Mouse (Mus musculus): ENCODE data around the gene Spata4.

DNA sequence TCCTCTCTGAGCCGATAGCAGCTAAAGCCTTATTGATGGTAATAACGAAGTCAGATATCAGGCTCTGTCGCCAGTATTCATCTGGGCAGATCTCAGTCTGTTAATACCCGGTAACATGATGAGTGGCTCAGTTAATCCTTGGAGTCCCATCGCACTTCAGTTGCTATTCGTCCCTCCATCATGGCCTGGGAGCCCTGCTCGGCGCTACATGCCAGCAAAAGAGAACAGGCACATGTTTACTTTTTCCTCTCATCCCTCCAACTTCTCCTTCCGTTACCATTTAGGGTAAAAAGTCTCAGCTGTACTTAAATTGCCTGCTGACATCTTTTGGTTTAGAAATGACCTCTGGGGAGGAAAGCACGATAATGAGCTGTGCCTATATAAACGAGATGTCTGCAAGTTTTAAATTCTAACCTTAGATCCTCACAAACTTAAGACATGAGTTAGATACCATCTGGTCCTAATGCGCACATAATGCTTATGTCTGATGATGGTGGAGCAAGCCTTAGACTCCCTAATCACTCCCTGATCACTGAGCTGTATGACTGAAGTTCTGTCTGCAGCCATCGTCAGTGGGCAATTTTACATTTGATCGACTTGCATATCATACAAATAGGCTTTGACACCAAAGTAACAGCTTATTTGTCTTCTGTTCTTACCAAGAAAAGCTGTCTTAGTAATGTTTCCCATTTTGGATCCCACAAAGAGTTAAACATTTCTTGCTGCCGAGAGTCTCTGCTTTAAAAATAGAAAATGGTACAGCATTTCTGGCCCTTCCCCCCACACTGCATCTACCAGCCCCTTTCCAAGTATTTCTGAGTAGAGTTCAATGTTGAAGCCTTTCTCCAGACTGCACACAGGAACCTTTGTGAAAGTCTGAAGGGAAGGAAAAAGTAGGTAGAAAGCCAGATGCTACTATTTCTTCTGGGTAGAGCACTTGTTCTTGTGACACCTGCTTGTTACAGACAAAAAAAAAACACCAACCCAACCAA is 29.7 kb upstream of the Spata4 start:
- TF ChIP-seq CTCF (conservative IDR thresholded peaks at IDR 0.05; ENCODE audit: insufficient read depth, insufficient read length, low read depth, low read length) (no peak), POLR2A (IDR thresholded peaks at IDR 0.05; ENCODE audit: low read depth, low read length) (no peak)

Data from kidney, adult 2 months (tissue).